Mouse (Mus musculus): ENCODE measurements around the gene Tspoap1. TPM values are rescaled to one million over a fixed set of nuclear protein-coding genes. Genes with fewer than 3 reads are reported as not detected.

The Tspoap1 gene
- polyA plus RNA-seq, 1 experiment = 12.9 TPM

- H3K27me3 ChIP-seq (replicated peaks) = no peaks in the 10 kb centered on the region
- peaks cover 6% of the 10 kb centered on the region for H3K36me3 ChIP-seq (replicated peaks; ENCODE audit: low read length)
- peaks cover 91% of the 10 kb centered on the region for H3K4me1 ChIP-seq
- H3K4me3 ChIP-seq (replicated peaks) = peak overlapping the region; percentile 90
- TF ChIP-seq GATA1 (IDR thresholded peaks at IDR 0.05; ENCODE audit: borderline replicate concordance, low read length) (no peak), FLI1 (IDR thresholded peaks at IDR 0.05; ENCODE audit: low read length) (no peak)
- no peaks in the 10 kb centered on the region for H3K9me3 ChIP-seq
Observed at GRCm38 (mm10) chr11:87751031-87751430, 9.3 kb upstream of the Tspoap1 start.

- Histone ChIP-seq H3K4me3 (replicated peaks) (peak overlapping the region; percentile 90), H3K36me3 (replicated peaks; ENCODE audit: low read length) (peaks cover 9% of the 10 kb centered on the region), H3K4me1 (peaks cover 87% of the 10 kb centered on the region), H3K9me3 (no peaks in the 10 kb centered on the region), H3K27me3 (replicated peaks) (no peaks in the 10 kb centered on the region)
- no peak; the same call in 2 of the 3 replicates for TF ChIP-seq GATA1 (IDR thresholded peaks at IDR 0.05; ENCODE audit: borderline replicate concordance, low read length)
- no peak for TF ChIP-seq FLI1 (IDR thresholded peaks at IDR 0.05; ENCODE audit: low read length)
Observed at GRCm38 (mm10) chr11:87751491-87751966, 8.8 kb upstream of the Tspoap1 start.

- H3K9me3 ChIP-seq = no peaks in the 10 kb centered on the region
- H3K4me3 ChIP-seq (replicated peaks) = peak overlapping the region; percentile 90
- no peak for TF ChIP-seq FLI1 (IDR thresholded peaks at IDR 0.05; ENCODE audit: low read length)
- TF ChIP-seq GATA1 (IDR thresholded peaks at IDR 0.05; ENCODE audit: borderline replicate concordance, low read length) = no peak
- no peaks in the 10 kb centered on the region for H3K27me3 ChIP-seq (replicated peaks)
- H3K36me3 ChIP-seq (replicated peaks; ENCODE audit: low read length) = peaks cover 13% of the 10 kb centered on the region
- peaks cover 81% of the 10 kb centered on the region for H3K4me1 ChIP-seq
Observed at GRCm38 (mm10) chr11:87752307-87752706, 8.0 kb upstream of the Tspoap1 start.

DNA sequence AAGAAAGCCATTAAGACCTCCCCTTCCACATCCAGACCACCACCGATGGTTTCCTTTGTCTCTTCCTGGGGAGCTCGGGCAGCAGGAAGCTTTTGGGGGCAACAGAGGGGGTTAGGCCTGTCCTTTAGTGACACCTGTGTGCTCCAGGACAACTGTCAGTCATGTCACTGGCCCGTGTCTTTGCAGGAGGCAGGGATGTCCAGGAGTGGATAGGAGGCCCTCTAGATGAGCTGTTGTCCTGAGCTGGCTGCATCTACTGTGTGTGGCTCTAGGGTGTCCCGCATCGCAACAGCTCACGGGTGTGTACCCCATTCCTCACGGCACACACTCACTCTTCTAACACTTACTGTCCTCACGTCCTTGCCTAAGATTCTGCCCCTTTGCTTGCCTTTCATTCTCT is 7.1 kb upstream of the Tspoap1 start:
- H3K9me3 ChIP-seq = no peaks in the 10 kb centered on the region
- H3K4me3 ChIP-seq (replicated peaks) = peak overlapping the region; percentile 67
- H3K27me3 ChIP-seq (replicated peaks) = no peaks in the 10 kb centered on the region
- TF ChIP-seq FLI1 (IDR thresholded peaks at IDR 0.05; ENCODE audit: low read length) (no peak), GATA1 (IDR thresholded peaks at IDR 0.05; ENCODE audit: borderline replicate concordance, low read length) (no peak)
- peaks cover 75% of the 10 kb centered on the region for H3K4me1 ChIP-seq
- H3K36me3 ChIP-seq (replicated peaks; ENCODE audit: low read length) = peaks cover 20% of the 10 kb centered on the region

GRCm38 (mm10) chr11:87753891-87754501 is 6.3 kb upstream of the Tspoap1 start:
- no peaks in the 10 kb centered on the region for H3K27me3 ChIP-seq (replicated peaks)
- peaks cover 24% of the 10 kb centered on the region for H3K36me3 ChIP-seq (replicated peaks; ENCODE audit: low read length)
- TF ChIP-seq FLI1 (IDR thresholded peaks at IDR 0.05; ENCODE audit: low read length) (no peak), GATA1 (IDR thresholded peaks at IDR 0.05; ENCODE audit: borderline replicate concordance, low read length) (no peak)
- peaks cover 75% of the 10 kb centered on the region for H3K4me1 ChIP-seq
- no peaks in the 10 kb centered on the region for H3K9me3 ChIP-seq
- peak overlapping the region; percentile 92 for H3K4me3 ChIP-seq (replicated peaks)

DNA sequence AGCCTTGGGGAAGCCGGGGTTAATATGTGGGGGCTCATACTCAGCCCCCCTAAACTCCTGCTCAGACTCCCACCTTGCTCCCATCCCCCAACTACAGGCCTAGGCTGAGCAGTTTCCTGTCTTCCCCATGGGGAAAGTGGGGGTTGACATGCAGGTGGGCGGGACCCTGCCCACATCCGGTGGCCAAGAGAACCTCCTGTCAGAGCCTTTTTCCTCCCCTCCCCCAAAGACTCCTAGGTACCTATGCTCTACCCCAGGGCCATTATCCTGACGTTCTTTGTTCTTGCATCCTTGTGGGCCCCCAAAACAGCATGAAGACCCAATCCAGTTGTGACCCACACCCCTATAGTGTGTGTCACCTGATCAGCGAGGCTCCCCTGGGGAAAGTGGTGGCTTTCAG is 5.7 kb upstream of the Tspoap1 start:
- peaks cover 24% of the 10 kb centered on the region for H3K36me3 ChIP-seq (replicated peaks; ENCODE audit: low read length)
- no peaks in the 10 kb centered on the region for H3K27me3 ChIP-seq (replicated peaks)
- no peak for TF ChIP-seq GATA1 (IDR thresholded peaks at IDR 0.05; ENCODE audit: borderline replicate concordance, low read length)
- TF ChIP-seq FLI1 (IDR thresholded peaks at IDR 0.05; ENCODE audit: low read length) = no peak; the same call in 1 of the 2 replicates
- no peaks in the 10 kb centered on the region for H3K9me3 ChIP-seq
- peak overlapping the region; percentile 92 for H3K4me3 ChIP-seq (replicated peaks)
- peaks cover 75% of the 10 kb centered on the region for H3K4me1 ChIP-seq

DNA sequence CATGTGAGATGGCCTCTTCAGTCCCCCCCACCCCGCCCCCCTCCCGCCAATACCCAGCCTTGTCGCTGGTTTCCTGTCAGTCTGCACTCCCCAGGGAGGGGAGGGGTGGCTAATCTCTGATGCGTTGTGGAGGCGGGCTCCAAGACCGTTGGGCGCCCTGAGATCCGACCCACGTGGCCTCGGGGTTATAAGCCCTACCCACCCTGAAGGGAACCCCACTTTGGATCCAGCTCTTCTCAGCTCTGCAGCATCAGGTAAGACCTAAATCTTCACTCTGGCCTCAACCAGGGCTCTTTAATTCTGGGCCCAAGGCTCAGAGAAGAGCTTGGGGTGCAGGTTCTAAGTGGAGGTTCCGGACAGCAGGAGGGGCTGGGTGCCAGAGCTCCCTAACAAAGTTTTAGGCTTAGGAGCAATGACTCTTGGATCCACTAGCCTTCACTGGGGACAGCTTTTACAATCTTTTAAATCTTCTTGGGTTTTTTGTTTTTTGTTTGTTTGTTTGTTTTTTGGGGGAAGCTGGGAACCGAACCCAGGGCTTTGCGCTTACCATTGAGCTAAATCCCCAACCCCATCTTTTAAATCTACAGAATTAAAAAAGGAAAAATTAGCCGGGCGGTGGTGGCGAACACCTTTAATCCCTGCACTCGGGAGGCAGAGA is 4.9 kb upstream of the Tspoap1 start:
- peaks cover 25% of the 10 kb centered on the region for H3K36me3 ChIP-seq (replicated peaks; ENCODE audit: low read length)
- TF ChIP-seq FLI1 (IDR thresholded peaks at IDR 0.05; ENCODE audit: low read length) (no peak), GATA1 (IDR thresholded peaks at IDR 0.05; ENCODE audit: borderline replicate concordance, low read length) (no peak)
- no peaks in the 10 kb centered on the region for H3K9me3 ChIP-seq
- H3K4me3 ChIP-seq (replicated peaks) = peak overlapping the region; percentile 92
- no peaks in the 10 kb centered on the region for H3K27me3 ChIP-seq (replicated peaks)
- H3K4me1 ChIP-seq = peaks cover 75% of the 10 kb centered on the region

GRCm38 (mm10) chr11:87756251-87756820 is 4.0 kb upstream of the Tspoap1 start:
- Histone ChIP-seq H3K36me3 (replicated peaks; ENCODE audit: low read length) (peaks cover 30% of the 10 kb centered on the region), H3K9me3 (no peaks in the 10 kb centered on the region), H3K4me1 (peaks cover 75% of the 10 kb centered on the region), H3K4me3 (replicated peaks) (peak overlapping the region; percentile 99), H3K27me3 (replicated peaks) (peaks cover under 1% of the 10 kb centered on the region)
- no peak for TF ChIP-seq GATA1 (IDR thresholded peaks at IDR 0.05; ENCODE audit: borderline replicate concordance, low read length)
- no peak for TF ChIP-seq FLI1 (IDR thresholded peaks at IDR 0.05; ENCODE audit: low read length)

DNA sequence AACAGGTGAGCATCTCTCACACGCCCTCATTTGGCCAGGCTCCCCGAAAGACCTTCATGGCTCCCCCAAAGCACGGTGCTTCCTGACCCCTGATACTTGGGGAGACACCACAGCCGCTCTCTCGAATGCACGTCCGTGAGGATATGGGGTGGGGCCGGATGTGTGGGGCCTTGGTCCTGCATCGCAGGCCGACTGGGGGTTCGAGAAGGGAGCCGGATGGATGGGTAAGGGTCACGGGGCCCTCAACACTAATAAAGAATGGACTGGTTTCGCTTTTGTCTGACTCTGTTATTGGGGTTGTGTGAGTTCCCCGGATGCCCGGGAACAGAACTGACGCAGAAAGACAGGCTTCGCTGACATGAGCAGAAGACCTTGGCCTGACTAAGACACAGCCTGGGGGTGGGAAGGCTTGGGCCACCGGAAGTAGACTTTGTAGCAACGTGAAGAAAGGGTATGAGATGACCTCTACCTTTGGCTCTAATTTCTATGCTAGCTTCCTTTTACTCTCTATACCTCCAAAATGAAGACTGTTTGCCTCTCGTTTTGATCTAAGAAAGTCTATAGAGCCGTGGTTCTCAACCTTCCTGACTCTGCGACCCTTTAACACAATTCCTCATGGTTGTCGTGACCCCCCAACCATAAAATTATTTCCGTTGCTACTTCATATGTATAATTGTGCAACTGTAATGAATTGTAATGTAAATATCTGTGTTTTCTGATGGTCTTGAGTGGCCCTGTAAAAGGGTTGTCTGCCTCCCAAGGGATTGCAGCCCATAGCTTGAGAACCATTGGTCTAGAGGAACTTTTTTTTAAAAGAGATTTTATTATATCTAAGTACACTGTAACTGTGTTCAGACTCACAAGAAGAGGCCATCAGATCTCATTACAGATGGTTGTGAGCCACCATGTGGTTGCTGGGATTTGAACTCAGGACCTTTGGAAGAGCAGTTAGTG is 3.1 kb upstream of the Tspoap1 start:
- Histone ChIP-seq H3K27me3 (replicated peaks) (peaks cover 8% of the 10 kb centered on the region), H3K4me1 (peaks cover 75% of the 10 kb centered on the region), H3K4me3 (replicated peaks) (peak overlapping the region; percentile 99), H3K36me3 (replicated peaks; ENCODE audit: low read length) (peaks cover 36% of the 10 kb centered on the region), H3K9me3 (no peaks in the 10 kb centered on the region)
- no peak for TF ChIP-seq GATA1 (IDR thresholded peaks at IDR 0.05; ENCODE audit: borderline replicate concordance, low read length)
- TF ChIP-seq FLI1 (IDR thresholded peaks at IDR 0.05; ENCODE audit: low read length) = no peak
